12 mouse cellular contexts compared by ENCODE assay signal in the genomic region with DNA sequence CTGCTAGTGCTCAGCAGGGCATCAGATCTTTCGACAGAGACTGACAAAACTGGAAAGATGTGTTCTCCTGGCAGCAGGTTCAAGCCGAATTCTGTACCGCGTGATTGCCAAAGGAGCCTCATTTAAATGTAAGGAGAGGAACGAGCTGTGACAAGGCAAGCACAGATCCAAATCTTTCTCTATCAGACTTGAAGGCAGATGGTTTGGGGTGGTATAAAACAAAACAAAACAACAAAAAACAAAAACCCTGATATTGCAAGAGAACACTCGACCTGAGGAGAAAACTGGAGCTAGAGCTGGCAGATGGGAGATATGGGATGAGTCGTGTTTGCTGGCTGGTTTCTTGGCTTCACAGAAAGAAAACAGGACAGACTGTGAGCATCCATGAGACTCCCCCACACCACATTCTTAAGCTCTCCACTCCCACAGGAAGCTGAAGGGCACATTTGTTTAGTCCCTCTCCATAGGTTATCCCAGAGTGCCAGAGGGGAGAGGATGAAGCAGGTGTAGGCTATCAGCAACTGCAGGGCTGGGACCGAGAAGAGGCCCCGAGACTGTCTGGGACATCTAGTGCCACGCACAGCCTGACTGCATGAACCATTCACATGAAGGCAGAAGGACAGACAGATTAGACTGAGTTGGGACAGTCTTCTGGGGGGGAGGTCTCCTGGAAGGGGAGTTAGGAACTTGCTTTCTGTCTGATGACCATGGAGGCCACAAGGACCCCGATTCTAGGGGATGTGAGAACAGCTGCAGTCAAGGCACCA. TPM values are rescaled to one million over a fixed set of nuclear protein-coding genes. Genes with fewer than 3 reads are reported as not detected.
DNase-seq lines count a peak whose midpoint lies in the region; ATAC-seq and TF ChIP-seq lines count a peak whose summit lies in the region.
"Had no signal": no experiment of that assay in that cellular context is flagged by ENCODE, and none has a peak within 500 bp of the region (broad histone marks: within the 10 kb centered on the region; RNA-seq: fewer than 3 reads in every experiment).

No protein-coding gene starts in this region.

- DNase-seq in frontal cortex, postnatal 25 days (ENCODE audit: low spot score in 2 of 2), result no peak
- DNase-seq in kidney, postnatal 0 days (ENCODE audit: low spot score), result peak; percentile 60
- DNase-seq in kidney, postnatal 14 days, result no peak
- peak; percentile 57 for DNase-seq in 3T3-L1 (ENCODE audit: low read depth, low spot score)
- no peak for DNase-seq in MN1 (ENCODE audit: low spot score)
- no peak for DNase-seq in gastrocnemius, postnatal 4 days (ENCODE audit: low spot score in 2 of 2)
- DNase-seq: spleen, adult 18-20 months had no signal

- no peak overlapping the region for H3K4me2 ChIP-seq in kidney, postnatal 0 days (ENCODE audit: low read length)
- H3K4me2 ChIP-seq in intestine, embryonic 15.5 days (replicated peaks), result no peak overlapping the region
- H3K4me2 ChIP-seq: liver, embryonic 15.5 days had no signal

- 0 out of 2 replicates have a peak, but pooled peaks cover under 1% of the 10 kb centered on the region for H3K36me3 ChIP-seq in kidney, postnatal 0 days (ENCODE audit: insufficient read depth, low read length)
- H3K36me3 ChIP-seq in intestine, embryonic 15.5 days, result 0 out of 2 replicates have a peak, but pooled peaks cover 4% of the 10 kb centered on the region
- H3K36me3 ChIP-seq: liver, embryonic 15.5 days had no signal

- H3K9ac ChIP-seq in kidney, postnatal 0 days (ENCODE audit: low read depth, low read length), result no peak overlapping the region
- no peak overlapping the region for H3K9ac ChIP-seq in intestine, embryonic 15.5 days
- H3K9ac ChIP-seq: liver, embryonic 15.5 days had no signal

- H3K27ac ChIP-seq in kidney, postnatal 0 days, result peak overlapping the region; percentile 39; the same call in 1 of the 2 replicates
- H3K27ac ChIP-seq in intestine, embryonic 15.5 days, result peak overlapping the region; percentile 33; the same call in 1 of the 2 replicates
- H3K27ac ChIP-seq: liver, embryonic 15.5 days had no signal

- peaks cover 3% of the 10 kb centered on the region; the same call in 1 of the 2 replicates for H3K9me3 ChIP-seq in kidney, postnatal 0 days (replicated peaks; ENCODE audit: low read length)
- H3K9me3 ChIP-seq in intestine, embryonic 15.5 days, result no peaks in the 10 kb centered on the region
- H3K9me3 ChIP-seq: liver, embryonic 15.5 days had no signal

- no peaks in the 10 kb centered on the region for H3K27me3 ChIP-seq in kidney, postnatal 0 days (ENCODE audit: insufficient read depth, low read length)
- no peaks in the 10 kb centered on the region for H3K27me3 ChIP-seq in intestine, embryonic 15.5 days (replicated peaks)
- H3K27me3 ChIP-seq: liver, embryonic 15.5 days had no signal

- ATAC-seq in frontal cortex, adult (ENCODE audit: low TSS enrichment), result peak; percentile 94
- ATAC-seq in kidney, postnatal 0 days (replicated peaks; ENCODE audit: low FRiP score, low read depth), result no peak; the same call in 1 of the 2 replicates
- ATAC-seq in intestine, embryonic 15.5 days, result peak; percentile 50

- H3K4me1 ChIP-seq in kidney, postnatal 0 days (replicated peaks; ENCODE audit: insufficient read depth, low read length), result no peaks in the 10 kb centered on the region
- H3K4me1 ChIP-seq in intestine, embryonic 15.5 days (replicated peaks), result no peaks in the 10 kb centered on the region

- no peak overlapping the region for H3K4me3 ChIP-seq in kidney, postnatal 0 days (replicated peaks; ENCODE audit: low read depth, low read length)
- no peak overlapping the region for H3K4me3 ChIP-seq in intestine, embryonic 15.5 days (replicated peaks)
- H3K4me3 ChIP-seq: liver, embryonic 15.5 days had no signal

- 34% methylated on average over 11 of the region's 11 CpGs for WGBS in kidney, postnatal 0 days
- WGBS in intestine, embryonic 15.5 days, result 53% methylated on average over 11 of the region's 11 CpGs

- no peak for TF ChIP-seq CTCF in kidney, postnatal 0 days (IDR thresholded peaks at IDR 0.05; ENCODE audit: low read depth)

RNA-seq across cellular contexts. Expression of a gene that starts 10.8 kb away (rescaled TPM):
- polyA plus RNA-seq in kidney, postnatal 0 days (2015; fragmentation: Nextera tagmentation; extraction: Ambion mirVana), result 176 and 184 TPM in 2 replicates
- polyA plus RNA-seq in intestine, embryonic 15.5 days (2015; fragmentation: Nextera tagmentation; extraction: Ambion mirVana), result 125 and 142 TPM in 2 replicates
- total RNA-seq in gastrocnemius, postnatal 4 days (2021), result 10 to 100 TPM; 18.4 to 21.5 TPM

RNA-seq across cellular contexts. Expression of a gene that starts 10.9 kb away (rescaled TPM):
- 64.8 and 71.9 TPM in 2 replicates for polyA plus RNA-seq in kidney, postnatal 0 days (2015; fragmentation: Nextera tagmentation; extraction: Ambion mirVana)
- polyA plus RNA-seq in intestine, embryonic 15.5 days (2015; fragmentation: Nextera tagmentation; extraction: Ambion mirVana), result 34.3 and 35.8 TPM in 2 replicates
- total RNA-seq in gastrocnemius, postnatal 4 days (2021), result 10 to 100 TPM; 20.4 to 24.4 TPM

RNA-seq across cellular contexts. Expression of a gene that starts 13.9 kb away (rescaled TPM):
- not detected in 2 replicates for polyA plus RNA-seq in kidney, postnatal 0 days (2015; fragmentation: Nextera tagmentation; extraction: Ambion mirVana)
- not detected in 2 replicates for polyA plus RNA-seq in intestine, embryonic 15.5 days (2015; fragmentation: Nextera tagmentation; extraction: Ambion mirVana)
- not detected for total RNA-seq in gastrocnemius, postnatal 4 days (2021)
- polyA plus RNA-seq: large intestine, adult 2 months; liver, embryonic 15.5 days; midbrain, embryonic 14.5 days had no signal

RNA-seq across cellular contexts. Expression of a gene that starts 39.7 kb away (rescaled TPM):
- 17.5 and 20.7 TPM in 2 replicates for polyA plus RNA-seq in kidney, postnatal 0 days (2015; fragmentation: Nextera tagmentation; extraction: Ambion mirVana)
- polyA plus RNA-seq in intestine, embryonic 15.5 days (2015; fragmentation: Nextera tagmentation; extraction: Ambion mirVana), result 8.2 and 8.9 TPM in 2 replicates
- under 1 TPM; 0.32 to 0.93 TPM for total RNA-seq in gastrocnemius, postnatal 4 days (2021)

RNA-seq across cellular contexts. Expression of a gene that starts 40.2 kb away (rescaled TPM):
- not detected in 2 replicates for polyA plus RNA-seq in kidney, postnatal 0 days (2015; fragmentation: Nextera tagmentation; extraction: Ambion mirVana)
- polyA plus RNA-seq in intestine, embryonic 15.5 days (2015; fragmentation: Nextera tagmentation; extraction: Ambion mirVana), result not detected in 2 replicates
- total RNA-seq in gastrocnemius, postnatal 4 days (2021), result not detected
- polyA plus RNA-seq: large intestine, adult 2 months; liver, embryonic 15.5 days; midbrain, embryonic 14.5 days had no signal

Comparison
In these comparisons a context has a peak if more than half of its experiments do, and no peak if none do; other contexts are left out.
1. DNase-seq: peak in kidney, postnatal 0 days (single experiment) and 3T3-L1 (single experiment); none in frontal cortex, postnatal 25 days (0 of 2), kidney, postnatal 14 days (single experiment), MN1 (single experiment) and gastrocnemius, postnatal 4 days (0 of 2).